Mouse (Mus musculus) heart, adult 9 months (tissue): ENCODE data around the gene Jag2.

Experiments used
- DNase-seq, 2 experiments: peaks; one replicate each; pipeline ENCODE4 v3.0.0; 2022; ENCODE audit warnings: low spot score in 2 of 2

Gene Jag2

GRCm38 (mm10) chr12:112900641-112901040 is 28.9 kb downstream of the Jag2 start:
- DNase-seq = no peak

DNA sequence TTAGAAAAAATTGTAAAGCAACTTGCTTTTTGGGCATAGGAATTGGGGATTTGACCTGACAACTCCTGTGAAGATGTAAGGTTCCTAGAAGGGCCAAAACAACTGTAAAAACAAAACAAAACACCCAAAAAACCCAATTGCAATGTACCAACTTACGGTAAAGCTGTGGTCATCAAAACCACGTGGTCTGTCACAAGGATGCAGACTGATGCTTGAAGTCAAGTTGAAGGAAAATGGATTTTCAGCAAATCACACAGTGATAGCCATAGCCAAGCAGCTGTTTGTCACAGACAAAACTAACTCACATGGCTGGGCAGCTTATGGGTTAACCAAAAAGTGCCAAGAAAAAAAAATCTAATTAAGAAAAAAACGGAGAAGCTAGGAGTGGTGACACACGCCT is 30.6 kb downstream of the Jag2 start:
- DNase-seq = no peak

DNA sequence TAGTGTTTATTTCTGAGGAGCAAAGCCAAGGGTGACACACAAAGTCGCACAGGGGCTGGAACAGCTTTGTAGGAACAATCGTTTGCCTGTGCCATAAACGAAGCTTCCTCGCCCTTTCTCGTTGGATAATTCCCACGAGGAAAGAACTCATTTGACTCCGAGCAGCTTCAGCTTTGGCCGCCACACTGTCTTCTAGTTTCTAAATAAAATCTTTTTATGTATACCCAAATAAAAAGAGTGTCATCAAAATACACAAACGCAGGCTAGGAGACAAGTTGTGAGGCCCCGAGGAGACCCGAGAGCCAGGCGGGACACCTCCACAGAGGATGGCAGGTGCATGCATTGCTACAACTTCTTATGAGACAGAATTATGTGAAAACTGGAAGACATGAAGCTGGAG is 31.2 kb downstream of the Jag2 start:
- no peak for DNase-seq

DNA sequence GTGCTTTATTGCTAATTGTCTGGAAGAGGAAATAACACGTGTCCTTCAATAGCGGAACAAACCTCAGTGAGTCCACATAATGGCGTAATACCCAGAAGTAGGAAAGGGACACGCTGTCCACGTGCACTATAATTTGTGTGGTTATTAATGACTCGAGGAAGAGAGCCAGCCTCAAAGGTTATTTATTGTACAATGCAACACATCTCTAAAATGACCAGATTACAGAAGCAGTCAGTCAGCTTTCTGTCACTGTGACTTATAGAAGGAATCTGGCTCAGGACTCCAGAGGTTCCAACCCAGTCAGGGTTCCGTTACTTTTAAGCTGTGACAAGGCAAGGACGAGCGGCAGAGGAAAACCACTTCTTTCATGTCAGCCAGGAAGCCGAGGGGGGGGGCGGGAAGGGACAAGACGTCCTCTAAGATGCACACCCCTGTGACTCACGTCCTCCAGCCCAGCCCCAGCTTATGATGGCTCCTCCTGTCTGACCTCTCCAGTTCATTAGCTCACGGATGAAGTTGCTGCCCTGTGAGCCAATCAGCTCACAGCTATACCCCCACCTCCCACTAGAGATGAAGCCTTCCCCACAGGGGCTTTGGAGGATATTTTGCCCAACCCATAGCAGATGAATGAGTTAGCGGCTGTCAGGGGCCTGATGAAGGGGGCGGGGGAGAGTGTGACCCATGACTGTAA is 31.9 kb downstream of the Jag2 start:
- peak; percentile 69 to 83 for DNase-seq

GRCm38 (mm10) chr12:112894969-112895368 is 34.6 kb downstream of the Jag2 start:
- DNase-seq = peak in 1 of 2 experiments; percentile 62

DNA sequence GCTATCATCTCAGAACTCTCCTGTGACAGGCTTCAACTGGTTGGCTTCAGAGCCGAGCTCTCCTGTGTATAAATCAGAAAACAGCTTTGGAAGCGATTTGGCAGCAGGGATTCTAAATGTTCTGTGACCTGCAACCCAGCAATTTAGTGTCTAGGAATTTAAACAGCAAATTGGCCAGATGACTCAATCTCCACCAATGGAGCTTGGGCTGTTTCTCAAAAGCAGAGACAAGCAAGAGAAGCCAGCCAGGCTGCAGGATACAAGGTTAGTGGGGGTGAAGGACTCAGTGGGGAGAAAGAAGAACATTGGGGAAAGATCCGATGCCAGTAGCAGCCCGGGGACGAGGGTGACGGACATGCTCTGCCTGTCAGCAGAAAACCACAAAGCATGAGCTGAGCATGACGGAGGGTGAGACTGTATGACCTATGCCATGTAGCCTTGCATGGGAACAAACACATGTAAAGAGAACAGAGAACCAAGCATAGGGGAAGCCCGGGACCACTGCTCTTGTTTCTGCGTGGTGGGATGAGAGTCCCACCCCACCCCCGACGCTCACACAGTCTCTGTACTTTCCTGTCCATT is 35.2 kb downstream of the Jag2 start:
- no peak for DNase-seq

DNA sequence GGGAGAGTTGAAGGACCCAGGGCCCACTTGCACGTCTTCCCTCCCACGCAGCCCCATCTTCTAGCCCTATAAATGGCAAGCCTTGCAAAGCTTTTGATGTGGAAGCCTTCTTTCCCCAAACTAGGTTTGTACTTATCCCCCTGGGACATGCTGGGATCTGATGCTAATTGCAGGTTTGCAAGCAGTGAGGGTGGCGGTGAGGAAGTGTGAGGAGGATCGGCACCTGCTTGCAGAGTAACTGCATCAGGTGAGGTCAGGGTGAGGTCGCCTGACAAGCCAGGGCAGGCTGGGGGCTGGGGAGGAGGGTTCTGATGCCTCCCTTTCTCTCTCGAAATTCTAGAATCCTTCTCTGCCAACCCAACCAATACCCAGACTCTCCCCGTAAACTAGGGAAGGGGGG is 44.1 kb downstream of the Jag2 start:
- DNase-seq = no peak

DNA sequence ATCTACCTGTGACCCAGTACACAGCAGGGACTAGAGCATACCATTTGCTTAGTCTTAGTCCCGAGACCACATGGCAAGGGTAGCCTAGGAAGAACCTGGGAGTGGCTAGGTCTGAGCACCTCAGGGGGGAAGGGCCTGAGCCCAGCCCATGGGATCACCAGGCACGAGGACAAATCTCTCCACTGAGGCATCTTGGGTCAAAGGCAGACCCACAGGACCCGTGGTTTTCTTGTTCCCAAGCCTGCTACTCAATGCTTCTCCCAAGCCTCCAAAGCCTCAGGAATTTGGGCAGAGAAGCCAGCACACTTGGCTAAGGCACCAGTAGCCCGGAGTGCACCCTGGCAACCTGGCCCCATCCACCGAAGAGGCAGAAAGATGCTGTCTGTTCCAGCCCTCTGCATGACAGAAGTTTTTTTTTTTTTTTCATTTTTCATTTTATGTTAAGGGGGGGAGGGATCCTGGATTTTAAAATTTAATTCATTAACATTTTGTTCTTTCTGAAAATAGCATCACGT is 48.2 kb downstream of the Jag2 start:
- DNase-seq = no peak

- DNase-seq = no peak
Observed at GRCm38 (mm10) chr12:112880661-112881060, 48.9 kb downstream of the Jag2 start.

GRCm38 (mm10) chr12:112879731-112880130 is 49.8 kb downstream of the Jag2 start:
- no peak for DNase-seq

GRCm38 (mm10) chr12:112877607-112878020 is 52.0 kb downstream of the Jag2 start:
- no peak for DNase-seq

GRCm38 (mm10) chr12:112877073-112877576 is 52.5 kb downstream of the Jag2 start:
- no peak for DNase-seq

- DNase-seq = peak; percentile 76 to 82
Observed at GRCm38 (mm10) chr12:112876332-112877072, 53.1 kb downstream of the Jag2 start.

DNA sequence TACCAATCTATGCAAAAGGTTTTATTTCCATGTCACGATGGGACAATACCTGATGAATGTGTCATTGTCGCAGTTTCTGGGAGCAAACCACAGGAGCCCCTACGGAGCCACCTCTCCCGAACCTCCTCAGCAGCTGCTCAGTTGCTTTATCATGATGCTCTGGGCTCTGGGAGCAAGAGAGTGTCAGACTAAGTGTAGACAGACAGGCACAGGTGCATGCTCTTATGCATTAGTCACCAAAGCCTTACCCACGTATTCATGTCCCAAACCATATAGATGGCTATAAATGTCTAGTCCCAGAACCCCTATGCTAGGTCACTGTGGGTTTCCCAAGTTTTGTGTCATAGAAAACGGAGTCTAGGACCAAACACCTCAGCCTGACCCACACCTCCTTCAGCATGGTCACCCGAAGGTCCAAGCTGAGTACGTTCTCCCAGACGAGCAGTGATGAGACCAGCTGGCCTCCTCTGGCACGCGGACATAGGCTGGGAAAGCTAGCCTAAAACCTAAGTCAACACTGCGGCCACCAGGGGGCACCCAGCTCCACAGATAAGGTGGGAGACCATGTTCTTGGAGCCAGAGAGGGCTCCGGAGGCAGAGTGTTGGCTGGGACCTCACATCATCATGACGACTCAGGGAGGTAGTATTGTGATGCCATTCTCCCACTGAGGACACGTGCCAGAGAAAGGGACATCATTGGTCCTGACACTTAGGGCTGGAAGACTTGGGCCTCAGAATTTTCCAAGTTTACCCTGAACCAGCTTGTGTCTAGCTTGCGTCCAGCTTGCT is 54.2 kb downstream of the Jag2 start:
- peak; percentile 83 to 91 for DNase-seq

- no peak for DNase-seq
Observed at GRCm38 (mm10) chr12:112874199-112874598, 55.4 kb downstream of the Jag2 start.

DNA sequence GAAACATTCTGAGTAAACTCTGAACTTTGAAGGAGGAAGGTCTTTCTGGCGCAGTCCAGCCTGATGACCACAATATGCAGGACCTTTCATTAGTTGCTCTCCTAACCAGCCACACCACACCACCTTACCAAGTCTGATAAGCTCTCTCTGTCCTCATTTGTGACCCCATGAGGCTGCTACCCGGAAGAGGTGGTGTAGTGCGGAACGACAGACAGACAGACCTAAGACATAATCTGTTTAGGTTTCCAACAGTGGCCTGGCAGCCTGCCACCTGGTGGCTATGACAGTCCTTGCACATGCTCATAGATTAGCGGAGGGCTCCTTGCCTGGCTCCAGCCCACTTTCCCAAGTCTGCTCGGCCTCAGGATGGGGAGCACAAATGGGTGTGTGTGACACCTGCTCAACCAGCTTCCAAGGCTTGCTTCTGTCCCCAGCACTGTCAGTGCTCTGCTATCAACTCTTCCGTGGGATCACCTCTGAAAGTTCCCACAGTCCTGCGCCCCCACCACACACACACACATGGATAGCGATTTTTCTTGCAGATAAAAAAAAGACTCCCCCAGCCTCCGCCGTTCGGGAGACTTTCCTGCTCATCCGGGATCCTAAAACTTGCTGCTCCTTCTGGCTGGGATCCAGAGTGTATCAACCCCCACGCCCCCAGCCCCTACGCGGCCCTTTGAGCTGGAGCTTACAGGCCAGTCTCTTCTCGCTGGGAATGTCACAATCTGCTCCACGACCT is 56.0 kb downstream of the Jag2 start:
- DNase-seq = peak in 1 of 2 experiments; percentile 47

DNA sequence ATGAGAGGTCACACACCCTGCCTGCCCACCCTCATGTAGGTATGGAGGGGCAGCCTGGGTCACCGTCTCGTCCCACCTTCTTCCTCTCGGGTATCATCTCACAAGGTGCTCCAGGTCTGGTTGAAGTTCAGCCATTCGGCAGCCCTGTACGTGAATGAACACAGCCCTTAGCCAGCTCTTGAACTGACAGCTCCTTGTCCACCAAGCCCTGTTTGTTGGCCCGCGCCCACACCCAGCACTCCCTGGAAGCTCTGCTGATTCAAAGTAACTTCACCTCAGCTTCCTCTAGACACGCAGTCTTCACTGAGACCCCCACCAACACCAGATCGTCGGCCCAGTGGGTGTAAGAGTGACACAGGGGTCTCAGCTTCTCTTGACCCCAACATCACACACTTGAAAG is 56.6 kb downstream of the Jag2 start:
- DNase-seq = no peak

GRCm38 (mm10) chr12:112871272-112871671 is 58.3 kb downstream of the Jag2 start:
- no peak for DNase-seq

DNA sequence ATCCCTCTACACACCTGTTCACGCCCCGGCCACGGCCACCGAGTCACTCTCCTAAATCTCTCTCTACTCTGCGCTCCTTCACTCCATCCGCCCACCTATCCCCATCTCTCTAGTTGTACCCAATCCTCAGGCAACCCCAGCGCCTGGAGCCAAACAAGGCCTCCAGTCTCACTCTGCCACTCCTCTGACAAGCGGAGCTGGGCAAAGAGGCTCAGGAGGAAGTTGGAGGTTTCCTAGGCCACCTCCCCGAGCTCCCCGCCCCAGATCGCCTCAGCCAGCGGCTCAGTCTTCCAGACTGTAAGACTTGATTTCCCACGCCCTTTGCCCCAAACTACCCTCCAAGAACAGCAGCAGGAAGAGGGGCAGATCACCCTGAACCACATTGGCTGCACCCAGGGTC is 58.8 kb downstream of the Jag2 start:
- no peak for DNase-seq

- no peak for DNase-seq
Observed at GRCm38 (mm10) chr12:112869783-112870204, 59.8 kb downstream of the Jag2 start.
